Mouse (Mus musculus) embryonic facial prominence, embryonic 12.5 days (tissue): ENCODE measurements around the gene Rce1. TPM values are rescaled to one million over a fixed set of nuclear protein-coding genes. Genes with fewer than 3 reads are reported as not detected.

Experiments used
- ATAC-seq: fragments of 200-750 bp; cut with Nextera tagmentation; 2 replicates; pipeline ENCODE4 v1.8.0; 2017; ENCODE audit not compliant: insufficient number of reproducible peaks, insufficient read depth, low FRiP score, low TSS enrichment
- H3K27ac ChIP-seq: fragments of 300-500 bp; sonication (generic); 2 replicates; pipeline ENCODE4 v1.5.1; 2016; ENCODE audit warnings: mild to moderate bottlenecking
- H3K27me3 ChIP-seq: fragments of 300-500 bp; sonication (generic); 2 replicates; pipeline ENCODE4 v1.6.1; 2016; ENCODE audit warnings: mild to moderate bottlenecking, moderate library complexity
- H3K36me3 ChIP-seq: fragments of 300-500 bp; sonication (generic); 2 replicates; pipeline ENCODE4 v1.6.1; 2016; ENCODE audit warnings: mild to moderate bottlenecking
- H3K4me1 ChIP-seq: fragments of 300-500 bp; sonication (generic); 2 replicates; pipeline ENCODE4 v1.6.1; 2016
- H3K4me2 ChIP-seq: fragments of 300-500 bp; sonication (generic); replicated peaks from 2 replicates; pipeline ENCODE4 v1.6.1; 2016; ENCODE audit warnings: mild to moderate bottlenecking, moderate library complexity
- H3K4me3 ChIP-seq: fragments of 300-500 bp; sonication (generic); 2 replicates; pipeline ENCODE4 v1.5.1; 2016; ENCODE audit warnings: mild to moderate bottlenecking
- H3K9ac ChIP-seq: fragments of 300-500 bp; sonication (generic); 2 replicates; pipeline ENCODE4 v1.6.1; 2016; ENCODE audit warnings: mild to moderate bottlenecking, moderate library complexity
- H3K9me3 ChIP-seq: fragments of 300-500 bp; sonication (generic); 2 replicates; pipeline ENCODE4 v1.6.1; 2016; ENCODE audit warnings: mild to moderate bottlenecking, moderate library complexity
- WGBS: fragments of 180-500 bp; shearing (Covaris S2); methylation state at CpG from one replicate; pipeline ENCODE4 v1.1.7; 2016; 5-methylcytosine and 5-hydroxymethylcytosine counted together
- polyA plus RNA-seq: library from polyadenylated mRNA; unstranded; fragments of >200 nt; fragmentation: Nextera tagmentation; extraction: Ambion mirVana; gene quantifications from 2 replicates; pipeline ENCODE4 v1.2.1, GENCODE M21; 2016

Rce1 gene
- polyA plus RNA-seq, 1 experiment from 2014 or later, result 64.6 TPM

DNA sequence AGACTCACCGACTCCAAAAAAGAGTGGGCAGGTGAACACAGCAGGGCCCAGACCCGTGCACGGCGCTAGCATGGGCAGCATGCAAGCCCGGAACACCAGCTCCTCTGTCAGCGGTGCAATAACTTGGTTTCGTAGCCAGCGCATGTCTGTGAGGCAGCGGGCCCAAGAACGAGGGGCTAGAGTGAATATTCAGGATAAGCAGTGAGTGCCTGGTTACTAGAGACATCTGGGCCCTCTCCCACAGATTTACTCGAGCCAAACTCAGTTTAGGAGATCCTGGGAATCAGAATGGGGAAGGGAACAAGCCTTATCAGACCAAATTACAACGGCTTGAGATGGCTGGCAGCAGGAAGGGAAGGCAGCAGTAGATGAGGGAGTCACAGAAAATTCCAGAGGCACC, 1.4 kb downstream of the Rce1 start:
- Histone ChIP-seq H3K4me3 (no peak overlapping the region), H3K9me3 (no peaks in the 10 kb centered on the region), H3K27me3 (no peaks in the 10 kb centered on the region), H3K9ac (no peak overlapping the region), H3K27ac (no peak overlapping the region), H3K4me1 (peaks cover 25% of the 10 kb centered on the region), H3K36me3 (peaks cover 35% of the 10 kb centered on the region), H3K4me2 (0 out of 2 replicates have a peak overlapping the region, but pooled peaks have one; percentile 82)
- ATAC-seq, result no peak
- WGBS, result 92% methylated on average over 12 of the region's 12 CpGs

DNA sequence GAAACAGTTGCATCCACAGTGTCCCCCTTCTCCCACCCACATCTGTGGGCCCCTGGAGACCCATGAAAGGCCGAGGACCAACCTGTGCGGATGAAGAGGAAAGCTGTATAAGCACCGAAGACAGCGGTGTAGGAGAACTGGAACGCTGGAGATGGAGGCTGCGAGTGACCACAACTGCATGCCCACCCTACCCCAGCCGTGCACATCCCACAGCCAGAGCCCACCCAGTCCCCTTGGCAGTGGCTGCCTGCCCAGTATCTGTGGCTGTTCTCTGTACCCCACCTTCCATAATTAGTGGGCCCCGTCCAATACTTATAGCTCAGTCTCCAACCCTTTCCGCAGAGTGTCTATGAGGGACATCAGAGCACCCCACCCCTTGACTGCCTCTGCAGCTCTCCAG, 2.0 kb downstream of the Rce1 start:
- 94% methylated on average over 9 of the region's 9 CpGs for WGBS
- no peaks in the 10 kb centered on the region for H3K27me3 ChIP-seq
- H3K4me3 ChIP-seq, result no peak overlapping the region
- H3K4me2 ChIP-seq, result no peak overlapping the region
- H3K4me1 ChIP-seq, result peaks cover 25% of the 10 kb centered on the region
- peaks cover 35% of the 10 kb centered on the region for H3K36me3 ChIP-seq
- H3K27ac ChIP-seq, result no peak overlapping the region
- no peak overlapping the region; the same call in 1 of the 2 replicates for H3K9ac ChIP-seq
- no peaks in the 10 kb centered on the region for H3K9me3 ChIP-seq
- no peak for ATAC-seq

DNA sequence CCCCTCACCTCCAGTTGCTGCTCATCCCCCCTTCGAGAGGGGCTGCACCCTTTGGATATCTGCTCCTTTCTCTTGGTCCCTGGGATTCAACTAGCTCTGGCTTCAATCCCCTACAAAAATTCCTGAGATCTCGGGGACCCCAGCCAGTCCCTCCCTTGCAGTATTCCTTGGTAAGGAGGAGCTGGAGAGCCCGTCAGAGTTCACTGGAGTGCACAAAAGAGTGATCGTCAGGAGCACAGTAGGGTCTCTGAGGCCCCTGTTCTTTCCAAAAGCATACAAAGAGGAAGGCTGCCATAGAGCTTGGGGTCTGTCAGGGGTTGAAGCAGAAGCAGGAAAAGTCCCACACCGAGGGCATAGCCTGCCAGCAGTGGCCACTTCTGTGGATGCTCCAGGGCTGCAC, 2.7 kb downstream of the Rce1 start:
- H3K4me3 ChIP-seq, result no peak overlapping the region
- no peak overlapping the region for H3K4me2 ChIP-seq
- ATAC-seq, result no peak
- H3K36me3 ChIP-seq, result peaks cover 35% of the 10 kb centered on the region
- no peaks in the 10 kb centered on the region for H3K9me3 ChIP-seq
- no peak overlapping the region for H3K9ac ChIP-seq
- H3K4me1 ChIP-seq, result peaks cover 19% of the 10 kb centered on the region
- H3K27ac ChIP-seq, result no peak overlapping the region
- no peaks in the 10 kb centered on the region for H3K27me3 ChIP-seq
- WGBS, result 84% methylated on average over 5 of the region's 5 CpGs

- H3K27ac ChIP-seq, result no peak overlapping the region
- H3K4me2 ChIP-seq, result no peak overlapping the region
- WGBS, result 90% methylated on average over 7 of the region's 7 CpGs
- no peak overlapping the region for H3K9ac ChIP-seq
- no peak for ATAC-seq
- H3K4me3 ChIP-seq, result no peak overlapping the region
- peaks cover 35% of the 10 kb centered on the region for H3K36me3 ChIP-seq
- H3K9me3 ChIP-seq, result no peaks in the 10 kb centered on the region
- no peaks in the 10 kb centered on the region for H3K27me3 ChIP-seq
- H3K4me1 ChIP-seq, result peaks cover 15% of the 10 kb centered on the region
These were observed 4.7 kb downstream of the Rce1 start for GRCm38 (mm10) chr19:4620721-4621120.

DNA sequence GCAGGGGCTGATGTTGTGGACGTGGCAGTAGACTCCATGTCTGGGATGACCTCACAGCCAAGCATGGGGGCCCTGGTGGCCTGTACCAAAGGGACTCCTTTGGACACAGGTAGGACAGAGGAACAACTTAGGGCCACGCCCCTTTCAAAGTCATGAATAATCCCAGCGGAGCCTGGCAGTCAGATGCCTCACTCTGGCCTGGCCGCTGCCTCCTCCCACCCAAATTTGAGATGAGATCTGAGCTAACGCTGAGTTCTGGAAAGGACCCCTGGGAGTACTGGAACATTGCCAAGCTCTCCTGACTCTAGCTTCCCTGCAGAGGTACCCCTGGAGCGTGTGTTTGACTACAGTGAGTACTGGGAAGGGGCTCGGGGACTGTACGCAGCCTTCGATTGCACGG, 6.0 kb downstream of the Rce1 start:
- Histone ChIP-seq H3K4me3 (no peak overlapping the region), H3K27ac (no peak overlapping the region), H3K9me3 (no peaks in the 10 kb centered on the region), H3K27me3 (no peaks in the 10 kb centered on the region), H3K4me1 (peaks cover 10% of the 10 kb centered on the region), H3K4me2 (no peak overlapping the region), H3K36me3 (peaks cover 35% of the 10 kb centered on the region), H3K9ac (no peak overlapping the region)
- no peak for ATAC-seq
- 80% methylated on average over 10 of the region's 10 CpGs for WGBS

GRCm38 (mm10) chr19:4618183-4618582, 7.3 kb downstream of the Rce1 start:
- no peak for ATAC-seq
- no peak overlapping the region for H3K4me2 ChIP-seq

GRCm38 (mm10) chr19:4616546-4616945, 8.9 kb downstream of the Rce1 start:
- no peaks in the 10 kb centered on the region for H3K27me3 ChIP-seq
- WGBS, result 38% methylated on average over 4 of the region's 4 CpGs
- H3K4me2 ChIP-seq, result peak overlapping the region; percentile 61
- H3K4me3 ChIP-seq, result peak overlapping the region; percentile 83
- H3K9me3 ChIP-seq, result no peaks in the 10 kb centered on the region
- peaks cover 27% of the 10 kb centered on the region for H3K4me1 ChIP-seq
- no peak for ATAC-seq
- H3K27ac ChIP-seq, result 0 out of 2 replicates have a peak overlapping the region, but pooled peaks have one; percentile 92
- H3K9ac ChIP-seq, result peak overlapping the region; percentile 96; the same call in 1 of the 2 replicates
- H3K36me3 ChIP-seq, result peaks cover 37% of the 10 kb centered on the region

More at GRCm38 (mm10) chr19:4618183-4618582, 7.3 kb downstream of the Rce1 start:
- 0 out of 2 replicates have a peak overlapping the region, but pooled peaks have one; percentile 1 for H3K4me3 ChIP-seq
- H3K27ac ChIP-seq, result no peak overlapping the region
- no peaks in the 10 kb centered on the region for H3K9me3 ChIP-seq
- WGBS, result 30% methylated on average over 18 of the region's 18 CpGs
- H3K36me3 ChIP-seq, result peaks cover 36% of the 10 kb centered on the region
- peaks cover 22% of the 10 kb centered on the region for H3K4me1 ChIP-seq
- no peak overlapping the region for H3K9ac ChIP-seq
- H3K27me3 ChIP-seq, result no peaks in the 10 kb centered on the region

GRCm38 (mm10) chr19:4615151-4616093, 10.0 kb downstream of the Rce1 start, which contains the start of gene Lrfn4:
TSS of gene Lrfn4 (minus strand) at chr19:4615667.
- WGBS, result under 1% methylated on average over 83 of the region's 87 CpGs
- peak; percentile 91 for ATAC-seq
- Histone ChIP-seq H3K4me2 (peak within 1 kb of the TSS; percentile 61), H3K4me1 (peaks cover 27% of the 10 kb centered on the region), H3K27ac (peak within 1 kb of the TSS; percentile 92), H3K4me3 (peak within 1 kb of the TSS; percentile 83), H3K9ac (peak within 1 kb of the TSS; percentile 96), H3K9me3 (no peaks in the 10 kb centered on the region), H3K36me3 (peaks cover 35% of the 10 kb centered on the region), H3K27me3 (no peaks in the 10 kb centered on the region)

GRCm38 (mm10) chr19:4614305-4615150, 10.9 kb downstream of the Rce1 start:
- no peaks in the 10 kb centered on the region for H3K9me3 ChIP-seq
- H3K4me2 ChIP-seq, result peak overlapping the region; percentile 61
- ATAC-seq, result no peak
- peaks cover 27% of the 10 kb centered on the region for H3K4me1 ChIP-seq
- H3K4me3 ChIP-seq, result peak overlapping the region; percentile 83
- peaks cover 33% of the 10 kb centered on the region for H3K36me3 ChIP-seq
- H3K9ac ChIP-seq, result peak overlapping the region; percentile 96
- H3K27ac ChIP-seq, result peak overlapping the region; percentile 92
- WGBS, result 21% methylated on average over 37 of the region's 49 CpGs
- H3K27me3 ChIP-seq, result no peaks in the 10 kb centered on the region

DNA sequence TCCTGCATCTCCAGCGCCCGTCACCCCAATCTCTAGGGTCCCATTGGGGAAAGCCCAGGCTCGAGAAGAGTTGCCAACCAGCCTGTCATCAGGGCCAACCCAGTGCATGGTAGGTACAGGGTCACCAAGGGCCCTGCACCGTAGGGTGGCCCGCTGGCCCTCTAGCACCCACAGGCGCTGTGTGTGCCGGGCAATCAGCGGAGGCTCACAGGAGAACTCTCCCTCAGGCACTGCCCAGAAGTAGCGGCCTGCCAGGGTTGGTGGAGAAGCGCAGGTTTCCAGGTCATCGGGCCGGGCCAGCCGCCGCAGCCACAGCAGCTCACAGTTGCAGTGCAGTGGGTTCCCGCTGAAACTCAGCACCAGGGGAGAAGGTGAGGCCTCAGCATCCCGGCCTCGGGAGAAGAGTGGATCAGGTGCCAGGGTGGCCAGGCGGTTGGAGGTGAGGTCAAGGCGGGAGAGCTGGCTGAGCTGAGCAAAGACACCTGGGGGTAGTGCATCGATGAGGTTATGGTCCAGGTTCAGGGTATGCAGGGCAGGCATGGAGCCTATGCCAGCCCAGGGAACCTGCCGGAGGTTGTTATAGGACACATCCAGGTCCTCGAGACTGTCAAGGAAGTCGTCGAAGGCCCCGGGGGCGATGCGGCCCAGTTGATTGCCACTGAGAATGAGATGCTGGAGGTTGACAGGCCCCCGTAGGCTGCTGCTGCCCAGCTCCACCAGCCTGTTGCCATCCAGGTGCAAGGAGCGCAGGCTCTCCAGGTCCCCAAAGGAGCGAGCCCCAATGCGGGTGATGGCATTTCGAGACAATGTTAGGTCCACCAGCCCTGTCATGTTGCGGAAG, 11.8 kb downstream of the Rce1 start:
- Histone ChIP-seq H3K9ac (peak overlapping the region; percentile 96), H3K4me3 (peak overlapping the region; percentile 83), H3K36me3 (peaks cover 33% of the 10 kb centered on the region), H3K4me2 (peak overlapping the region; percentile 61), H3K4me1 (peaks cover 27% of the 10 kb centered on the region), H3K27ac (peak overlapping the region; percentile 92), H3K9me3 (no peaks in the 10 kb centered on the region), H3K27me3 (no peaks in the 10 kb centered on the region)
- no peak for ATAC-seq
- WGBS, result 84% methylated on average over 33 of the region's 33 CpGs
